Mouse (Mus musculus): ENCODE results near the gene Tnfsf11.

DNA sequence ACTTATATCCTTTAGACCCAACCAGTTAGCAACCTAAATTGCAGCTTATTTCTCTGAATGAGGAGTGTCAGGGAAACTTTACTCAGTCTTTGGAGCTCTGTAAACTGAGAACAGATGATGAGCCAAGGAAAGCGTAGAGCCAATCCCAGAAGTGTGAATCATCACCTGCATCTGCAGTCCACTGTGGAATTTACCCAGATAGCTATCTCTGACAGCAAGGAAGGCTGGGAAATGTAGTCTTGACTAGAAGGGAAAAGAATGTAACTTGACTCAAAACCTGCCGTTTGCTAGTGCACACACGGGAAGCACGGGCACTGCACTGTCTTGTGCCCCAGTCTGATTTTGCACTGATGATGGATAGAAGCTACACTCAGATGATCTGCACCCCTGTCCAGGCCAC is 63.0 kb downstream of the Tnfsf11 start:
- TF ChIP-seq CTCF (IDR thresholded peaks at IDR 0.05; ENCODE audit: low read depth) (no peak), EP300 (IDR thresholded peaks at IDR 0.05; ENCODE audit: low read depth) (no peak)
